Mouse (Mus musculus) bone marrow, adult 2 months (tissue): ENCODE measurements around the gene Ikzf2.

Source experiments
- CTCF ChIP-seq: fragments of 200-500 bp; IDR thresholded peaks from 2 replicates; pipeline ENCODE4 v1.5.1; 2011; ENCODE audit warnings: low read length, control low read depth; ENCODE audit not compliant: control insufficient read depth, insufficient read depth
- POLR2A ChIP-seq: fragments of 200-500 bp; IDR thresholded peaks from 2 replicates; pipeline ENCODE4 v1.6.1; 2011; ENCODE audit warnings: low read depth, mild to moderate bottlenecking, control low read depth, low read length, borderline replicate concordance; ENCODE audit not compliant: control insufficient read depth

- no peak for TF ChIP-seq POLR2A
- no peak for TF ChIP-seq CTCF
These were observed 337 bp downstream of the Ikzf2 start for GRCm38 (mm10) chr1:69686741-69687075.
